Mouse (Mus musculus): ENCODE measurements around the gene Gm28374. TPM values are rescaled to one million over a fixed set of nuclear protein-coding genes. Genes with fewer than 3 reads are reported as not detected.
A peak's percentile ranks its signal among the peaks of the same experiment; 100 is the strongest.

Gm28374 gene
- total and polyA plus RNA-seq, 3 experiments = not detected

- Histone ChIP-seq H3K36me3 (ENCODE audit: control insufficient read depth, insufficient read depth, low read length) (no peaks in the 10 kb centered on the region), H3K9ac (ENCODE audit: low read depth, low read length) (no peak overlapping the region), H3K4me1 (ENCODE audit: control insufficient read depth, insufficient read depth, low read length) (peaks cover 5% of the 10 kb centered on the region; the same call in 1 of the 2 replicates), H3K27me3 (ENCODE audit: control insufficient read depth, insufficient read depth, low read length) (no peaks in the 10 kb centered on the region), H3K27ac (no peak overlapping the region), H3K4me3 (no peak overlapping the region), H3K79me2 (replicated peaks; ENCODE audit: control insufficient read depth, insufficient read depth, low read length) (no peaks in the 10 kb centered on the region)
- DNase-seq = no peak
- intact Hi-C loops (cut with DNase I) = no loop called here
- WGBS = 25% methylated on average over 5 of the region's 5 CpGs
- TF ChIP-seq CTCF (IDR thresholded peaks at IDR 0.05) (no peak), POLR2A (IDR thresholded peaks at IDR 0.05; ENCODE audit: insufficient read depth, low read depth, low read length) (no peak), EP300 (IDR thresholded peaks at IDR 0.05; ENCODE audit: insufficient read depth, low read depth, low read length) (no peak)
Observed at GRCm38 (mm10) chr19:6066571-6066970, 15.5 kb downstream of the Gm28374 start.

- DNase-seq = peak in 1 of 2 experiments; percentile 12
- H3K27ac ChIP-seq = no peak overlapping the region
- peaks cover 8% of the 10 kb centered on the region; the same call in 1 of the 2 replicates for H3K4me1 ChIP-seq (ENCODE audit: control insufficient read depth, insufficient read depth, low read length)
- WGBS = 91% methylated on average over 6 of the region's 6 CpGs
- no peak for TF ChIP-seq POLR2A (IDR thresholded peaks at IDR 0.05; ENCODE audit: insufficient read depth, low read depth, low read length)
- no peak for TF ChIP-seq CTCF (IDR thresholded peaks at IDR 0.05)
- TF ChIP-seq EP300 (IDR thresholded peaks at IDR 0.05; ENCODE audit: insufficient read depth, low read depth, low read length) = no peak
- intact Hi-C loops (cut with DNase I) = no loop called here
- peaks cover 4% of the 10 kb centered on the region; the same call in 1 of the 2 replicates for H3K36me3 ChIP-seq (ENCODE audit: control insufficient read depth, insufficient read depth, low read length)
- H3K27me3 ChIP-seq (ENCODE audit: control insufficient read depth, insufficient read depth, low read length) = no peaks in the 10 kb centered on the region
- H3K4me3 ChIP-seq = no peak overlapping the region
- H3K9ac ChIP-seq (ENCODE audit: low read depth, low read length) = no peak overlapping the region
- no peaks in the 10 kb centered on the region for H3K79me2 ChIP-seq (replicated peaks; ENCODE audit: control insufficient read depth, insufficient read depth, low read length)
Observed at GRCm38 (mm10) chr19:6063081-6063480, 19.0 kb downstream of the Gm28374 start.

- TF ChIP-seq EP300 (IDR thresholded peaks at IDR 0.05; ENCODE audit: insufficient read depth, low read depth, low read length) (no peak), POLR2A (IDR thresholded peaks at IDR 0.05; ENCODE audit: insufficient read depth, low read depth, low read length) (no peak), CTCF (IDR thresholded peaks at IDR 0.05) (no peak)
- Histone ChIP-seq H3K4me1 (ENCODE audit: control insufficient read depth, insufficient read depth, low read length) (peaks cover 8% of the 10 kb centered on the region; the same call in 1 of the 2 replicates), H3K79me2 (replicated peaks; ENCODE audit: control insufficient read depth, insufficient read depth, low read length) (no peaks in the 10 kb centered on the region), H3K36me3 (ENCODE audit: control insufficient read depth, insufficient read depth, low read length) (peaks cover 4% of the 10 kb centered on the region; the same call in 1 of the 2 replicates), H3K4me3 (peak overlapping the region; percentile 83), H3K9ac (ENCODE audit: low read depth, low read length) (peak overlapping the region; percentile 78; the same call in 1 of the 2 replicates), H3K27me3 (ENCODE audit: control insufficient read depth, insufficient read depth, low read length) (no peaks in the 10 kb centered on the region), H3K27ac (no peak overlapping the region; the same call in 1 of the 2 replicates)
- WGBS = 54% methylated on average over 5 of the region's 5 CpGs
- intact Hi-C loops (cut with DNase I) = no loop called here
- DNase-seq = no peak
Observed at GRCm38 (mm10) chr19:6062418-6062817, 19.6 kb downstream of the Gm28374 start.

- Histone ChIP-seq H3K4me1 (ENCODE audit: control insufficient read depth, insufficient read depth, low read length) (peaks cover 8% of the 10 kb centered on the region), H3K27me3 (ENCODE audit: control insufficient read depth, insufficient read depth, low read length) (no peaks in the 10 kb centered on the region), H3K36me3 (ENCODE audit: control insufficient read depth, insufficient read depth, low read length) (peaks cover 4% of the 10 kb centered on the region), H3K9ac (ENCODE audit: low read depth, low read length) (peak overlapping the region; percentile 78), H3K79me2 (replicated peaks; ENCODE audit: control insufficient read depth, insufficient read depth, low read length) (no peaks in the 10 kb centered on the region), H3K4me3 (peak overlapping the region; percentile 83), H3K27ac (peak overlapping the region; percentile 87)
- TF ChIP-seq EP300 (IDR thresholded peaks at IDR 0.05; ENCODE audit: insufficient read depth, low read depth, low read length) (no peak), POLR2A (IDR thresholded peaks at IDR 0.05; ENCODE audit: insufficient read depth, low read depth, low read length) (no peak), CTCF (IDR thresholded peaks at IDR 0.05) (no peak)
- DNase-seq = peak; percentile 42 to 54
- intact Hi-C loops (cut with DNase I) = loop anchor here (1.0 kb wide), 1 partner anchor 16 kb away; the partner anchor contains the start of gene Vps51
- under 1% methylated on average over 44 of the region's 44 CpGs for WGBS
Observed at GRCm38 (mm10) chr19:6061641-6062302, 20.3 kb downstream of the Gm28374 start.

- Histone ChIP-seq H3K27ac (peak within 1 kb of the TSS; percentile 87), H3K4me1 (ENCODE audit: control insufficient read depth, insufficient read depth, low read length) (peaks cover 8% of the 10 kb centered on the region), H3K4me3 (peak within 1 kb of the TSS; percentile 83), H3K36me3 (ENCODE audit: control insufficient read depth, insufficient read depth, low read length) (peaks cover 4% of the 10 kb centered on the region), H3K9ac (ENCODE audit: low read depth, low read length) (peak within 1 kb of the TSS; percentile 78), H3K79me2 (replicated peaks; ENCODE audit: control insufficient read depth, insufficient read depth, low read length) (no peaks in the 10 kb centered on the region), H3K27me3 (ENCODE audit: control insufficient read depth, insufficient read depth, low read length) (no peaks in the 10 kb centered on the region)
- under 1% methylated on average over 58 of the region's 58 CpGs for WGBS
- peak; percentile 94 to 96 for DNase-seq
- intact Hi-C loops (cut with DNase I) = loop anchor here (1.0 kb wide), 1 partner anchor 16 kb away; the partner anchor contains the start of gene Vps51
- TF ChIP-seq EP300 (IDR thresholded peaks at IDR 0.05; ENCODE audit: insufficient read depth, low read depth, low read length) (0 out of 2 replicates have a peak, but pooled peaks have one; percentile 34), POLR2A (IDR thresholded peaks at IDR 0.05; ENCODE audit: insufficient read depth, low read depth, low read length) (peak; percentile 78), CTCF (IDR thresholded peaks at IDR 0.05) (peak; percentile 44)
Observed at GRCm38 (mm10) chr19:6061021-6061533, 21.0 kb downstream of the Gm28374 start, which contains the start of gene Znhit2. TSS of gene Znhit2 (plus strand) at chr19:6061192.

Measured in heart, adult 2 months (tissue).